Mouse (Mus musculus): ENCODE measurements around the gene Aacs.

DNA sequence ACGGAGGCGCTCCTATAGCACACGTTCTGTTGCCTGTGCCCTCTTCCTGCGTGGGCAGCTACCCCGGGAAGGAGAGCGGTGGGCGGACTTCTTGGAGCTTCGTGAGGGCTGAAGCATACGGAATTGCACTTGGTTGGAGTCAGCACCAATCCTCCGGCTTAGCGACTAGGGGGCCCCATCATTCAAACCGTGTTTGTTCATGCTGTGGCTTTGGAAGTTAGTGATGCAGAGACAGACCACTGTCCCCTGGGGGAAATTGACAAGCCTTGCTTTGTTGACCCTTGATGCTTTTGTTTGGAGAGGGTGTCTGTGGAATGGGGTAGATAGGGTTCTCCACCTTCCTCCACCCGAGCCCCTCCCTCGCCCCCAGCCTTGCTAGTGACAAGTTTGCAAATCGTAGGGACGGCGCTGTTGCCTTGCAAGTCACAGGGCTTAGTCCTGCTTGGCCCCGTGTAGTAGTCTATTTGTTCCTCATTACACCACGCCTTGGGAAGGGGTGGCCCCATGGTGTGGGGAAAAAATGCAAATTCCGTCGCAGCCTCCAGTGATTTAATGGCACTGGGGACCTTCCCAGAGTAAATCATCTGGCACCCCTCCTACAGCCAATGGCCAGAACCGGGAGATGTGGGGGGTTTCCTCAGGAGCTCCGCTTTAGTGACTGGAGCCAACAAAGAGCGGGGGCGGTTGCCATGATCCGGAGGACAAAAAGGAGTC is 59.2 kb downstream of the Aacs start:
- TF ChIP-seq CTCF (IDR thresholded peaks at IDR 0.05; ENCODE audit: borderline replicate concordance, control insufficient read depth, extremely low read depth, insufficient read depth, low read length, poor library complexity) (no peak), POLR2A (IDR thresholded peaks at IDR 0.05; ENCODE audit: control insufficient read depth, extremely low read depth, insufficient read depth, low read length, poor library complexity) (no peak)
